21 mouse cellular contexts compared by ENCODE assay signal in genomic region chr17:73074631-73075030, GRCm38 (mm10). TPM values are rescaled to one million over a fixed set of nuclear protein-coding genes. Genes with fewer than 3 reads are reported as not detected.
A peak's percentile ranks its signal among the peaks of the same experiment; 100 is the strongest.
DNase-seq lines count a peak whose midpoint lies in the region; ATAC-seq and TF ChIP-seq lines count a peak whose summit lies in the region.
"Had no signal": no experiment of that assay in that cellular context is flagged by ENCODE, and none has a peak within 500 bp of the region (broad histone marks: within the 10 kb centered on the region; RNA-seq: fewer than 3 reads in every experiment).

No protein-coding gene starts in this region.

- ATAC-seq in kidney, embryonic 16.5 days (ENCODE audit: low FRiP score, low TSS enrichment): no peak
- ATAC-seq in neural tube, embryonic 13.5 days (ENCODE audit: low read depth): no peak
- ATAC-seq: intestine, embryonic 15.5 days; liver, postnatal 0 days had no signal

- DNase-seq in heart, embryonic 10.5 days (ENCODE audit: low spot score): peak; percentile 22
- no peak for DNase-seq in heart, postnatal 4 days
- no peak for DNase-seq in kidney, adult 2 months
- no peak for DNase-seq in neural tube, embryonic 10.5 days (ENCODE audit: extremely low spot score, low spot score)
- DNase-seq in gastrocnemius, adult 2 months: no peak
- DNase-seq: adrenal gland, adult 2 months; B cell, adult 2 months; cerebellum, adult 11 months; cerebellum, adult 9-11 months; kidney, postnatal 36 days; liver, postnatal 0 days had no signal

- no peaks in the 10 kb centered on the region for H3K9me3 ChIP-seq in heart, embryonic 10.5 days
- no peaks in the 10 kb centered on the region for H3K9me3 ChIP-seq in kidney, embryonic 16.5 days (ENCODE audit: low read length)
- no peaks in the 10 kb centered on the region for H3K9me3 ChIP-seq in neural tube, embryonic 13.5 days
- H3K9me3 ChIP-seq: G1E; hindbrain, embryonic 15.5 days; intestine, embryonic 15.5 days; limb, embryonic 12.5 days had no signal

- H3K27ac ChIP-seq in heart, embryonic 10.5 days: peak overlapping the region; percentile 48; the same call in 1 of the 2 replicates
- H3K27ac ChIP-seq in kidney, embryonic 16.5 days (ENCODE audit: low read length): peak overlapping the region; percentile 85
- H3K27ac ChIP-seq in kidney, adult 2 months (ENCODE audit: insufficient read depth, low read depth, low read length): no peak overlapping the region
- peak overlapping the region; percentile 23; the same call in 1 of the 2 replicates for H3K27ac ChIP-seq in neural tube, embryonic 13.5 days (replicated peaks)
- H3K27ac ChIP-seq in gastrocnemius, adult 2 months: no peak overlapping the region
- H3K27ac ChIP-seq: hindbrain, embryonic 15.5 days; limb, embryonic 12.5 days had no signal

- H3K36me3 ChIP-seq in heart, embryonic 10.5 days: no peaks in the 10 kb centered on the region
- no peaks in the 10 kb centered on the region for H3K36me3 ChIP-seq in kidney, embryonic 16.5 days (ENCODE audit: insufficient read depth, low read length)
- H3K36me3 ChIP-seq in kidney, adult 2 months (ENCODE audit: control insufficient read depth, insufficient read depth, low read length): no peaks in the 10 kb centered on the region
- H3K36me3 ChIP-seq in neural tube, embryonic 13.5 days: no peaks in the 10 kb centered on the region
- H3K36me3 ChIP-seq: G1E; hindbrain, embryonic 15.5 days; intestine, embryonic 15.5 days; limb, embryonic 12.5 days had no signal

- H3K4me2 ChIP-seq in kidney, embryonic 16.5 days (replicated peaks; ENCODE audit: low read depth, low read length): no peak overlapping the region
- no peak overlapping the region for H3K4me2 ChIP-seq in neural tube, embryonic 13.5 days
- H3K4me2 ChIP-seq: hindbrain, embryonic 15.5 days; intestine, embryonic 15.5 days; limb, embryonic 12.5 days; liver, embryonic 11.5 days; midbrain, embryonic 11.5 days had no signal

- H3K4me1 ChIP-seq in heart, embryonic 10.5 days: peaks cover 44% of the 10 kb centered on the region
- H3K4me1 ChIP-seq in kidney, embryonic 16.5 days (ENCODE audit: insufficient read depth, low read length): peaks cover 25% of the 10 kb centered on the region
- no peaks in the 10 kb centered on the region for H3K4me1 ChIP-seq in kidney, adult 2 months (ENCODE audit: control insufficient read depth, insufficient read depth, low read length)
- H3K4me1 ChIP-seq in neural tube, embryonic 13.5 days (replicated peaks): peaks cover 8% of the 10 kb centered on the region; the same call in 1 of the 2 replicates
- H3K4me1 ChIP-seq: hindbrain, embryonic 15.5 days; limb, embryonic 12.5 days had no signal

- TF ChIP-seq POLR2A in kidney, adult 2 months (IDR thresholded peaks at IDR 0.05; ENCODE audit: low read depth, low read length): no peak

- TF ChIP-seq CTCF in kidney, adult 2 months (conservative IDR thresholded peaks at IDR 0.05; ENCODE audit: insufficient read depth, insufficient read length, low read depth, low read length): no peak
- no peak for TF ChIP-seq CTCF in gastrocnemius, adult 2 months (IDR thresholded peaks at IDR 0.05)

- H3K9ac ChIP-seq in kidney, embryonic 16.5 days (replicated peaks; ENCODE audit: low read length): no peak overlapping the region
- H3K9ac ChIP-seq in neural tube, embryonic 13.5 days: no peak overlapping the region
- H3K9ac ChIP-seq: hindbrain, embryonic 15.5 days; intestine, embryonic 15.5 days; limb, embryonic 12.5 days; liver, postnatal 0 days had no signal

- intact Hi-C loops in gastrocnemius, adult 2 months (cut with DNase I): no loop called here

- H3K27me3 ChIP-seq in heart, embryonic 10.5 days (ENCODE audit: insufficient read depth, poor library complexity, severe bottlenecking): no peaks in the 10 kb centered on the region
- H3K27me3 ChIP-seq in kidney, embryonic 16.5 days (ENCODE audit: insufficient read depth, low read length): no peaks in the 10 kb centered on the region
- H3K27me3 ChIP-seq in kidney, adult 2 months (replicated peaks; ENCODE audit: control insufficient read depth, insufficient read depth, low read length): no peaks in the 10 kb centered on the region
- no peaks in the 10 kb centered on the region for H3K27me3 ChIP-seq in neural tube, embryonic 13.5 days
- H3K27me3 ChIP-seq: CH12.LX; hindbrain, embryonic 15.5 days; intestine, embryonic 15.5 days had no signal

- 80% methylated on average over 3 of the region's 3 CpGs for WGBS in heart, embryonic 10.5 days
- WGBS in kidney, embryonic 16.5 days: 85% methylated on average over 3 of the region's 3 CpGs
- 81% methylated on average over 3 of the region's 3 CpGs for WGBS in kidney, adult 2 months
- 78% methylated on average over 3 of the region's 3 CpGs for WGBS in neural tube, embryonic 13.5 days

- H3K4me3 ChIP-seq in heart, embryonic 10.5 days: no peak overlapping the region
- H3K4me3 ChIP-seq in kidney, embryonic 16.5 days (ENCODE audit: low read length): no peak overlapping the region
- H3K4me3 ChIP-seq in kidney, adult 2 months (ENCODE audit: insufficient read depth, low read depth, low read length): no peak overlapping the region
- no peak overlapping the region for H3K4me3 ChIP-seq in neural tube, embryonic 13.5 days
- H3K4me3 ChIP-seq in gastrocnemius, adult 2 months: no peak overlapping the region
- H3K4me3 ChIP-seq: erythroblast, embryonic 14.5 days; hindbrain, embryonic 15.5 days; intestine, embryonic 15.5 days; limb, embryonic 12.5 days had no signal

RNA-seq across cellular contexts. Expression of gene Lclat1, which starts 33.2 kb away (rescaled TPM):
- 24.4 and 37.9 TPM in 2 replicates for polyA plus RNA-seq in heart, embryonic 10.5 days (2016; fragmentation: Nextera tagmentation; extraction: Ambion mirVana)
- total RNA-seq in heart, postnatal 4 days (2021): 100 to 1,000 TPM; 160 to 168 TPM
- 16.9 and 20.0 TPM in 2 replicates for polyA plus RNA-seq in kidney, embryonic 16.5 days (2015; fragmentation: Nextera tagmentation; extraction: Ambion mirVana)
- 17.3 and 18.8 TPM in 2 replicates for polyA plus RNA-seq in kidney, adult 2 months (2012; rRNA removed)
- polyA plus RNA-seq in neural tube, embryonic 13.5 days (2015; fragmentation: Nextera tagmentation; extraction: Ambion mirVana): 10.9 and 15.5 TPM in 2 replicates
- total RNA-seq in gastrocnemius, adult 2 months (2021): 10 to 100 TPM; 14.6 to 17.8 TPM
- polyA plus RNA-seq: erythroblast, embryonic 14.5 days had no signal

Comparison
In these comparisons a context has a peak if more than half of its experiments do, and no peak if none do; other contexts are left out.
1. H3K27ac ChIP-seq: peak in heart, embryonic 10.5 days (single experiment), kidney, embryonic 16.5 days (single experiment) and neural tube, embryonic 13.5 days (single experiment); none in kidney, adult 2 months (single experiment) and gastrocnemius, adult 2 months (single experiment).